11 mouse cellular contexts compared by ENCODE assay signal in the genomic region with DNA sequence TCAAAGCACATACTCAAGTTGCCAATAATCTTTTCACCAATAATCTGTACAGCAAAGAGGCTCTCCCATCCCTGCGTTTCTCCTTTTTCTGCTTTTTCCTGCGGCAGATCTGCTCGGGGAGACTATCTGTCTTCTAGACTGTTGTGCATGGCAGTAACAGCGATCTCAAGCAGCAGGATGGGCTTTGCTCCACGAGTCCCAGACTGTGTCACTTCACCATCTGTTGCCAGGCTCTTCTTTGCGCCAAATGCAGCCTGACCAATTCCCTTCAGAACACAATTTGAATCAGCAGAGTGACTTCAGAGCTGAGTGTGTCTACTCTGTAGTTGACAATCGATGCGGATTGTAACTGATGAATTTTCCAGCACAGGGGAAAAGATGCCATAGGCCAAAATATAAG.
DNase-seq lines count a peak whose midpoint lies in the region; ATAC-seq lines count a peak whose summit lies in the region.
"Had no signal": no experiment of that assay in that cellular context is flagged by ENCODE, and none has a peak within 500 bp of the region (broad histone marks: within the 10 kb centered on the region; RNA-seq: fewer than 3 reads in every experiment).

No protein-coding gene starts in this region.

- no peak overlapping the region for H3K9ac ChIP-seq in forebrain, embryonic 16.5 days (replicated peaks; ENCODE audit: low read depth, low read length)
- H3K9ac ChIP-seq in heart, embryonic 11.5 days (ENCODE audit: low read depth, low read length) = no peak overlapping the region
- H3K9ac ChIP-seq: lung, embryonic 15.5 days; stomach, embryonic 15.5 days had no signal

- H3K4me1 ChIP-seq in forebrain, embryonic 16.5 days (replicated peaks; ENCODE audit: control insufficient read depth, insufficient read depth, low read length) = peaks cover 7% of the 10 kb centered on the region
- H3K4me1 ChIP-seq in heart, embryonic 11.5 days (ENCODE audit: control insufficient read depth, insufficient read depth, low read length) = no peaks in the 10 kb centered on the region
- H3K4me1 ChIP-seq: lung, embryonic 15.5 days; stomach, embryonic 15.5 days had no signal

- no peak overlapping the region for H3K4me3 ChIP-seq in forebrain, embryonic 16.5 days (replicated peaks; ENCODE audit: low read length)
- H3K4me3 ChIP-seq in heart, embryonic 11.5 days (ENCODE audit: low read depth, low read length) = no peak overlapping the region
- H3K4me3 ChIP-seq: lung, embryonic 15.5 days; stomach, embryonic 15.5 days had no signal

- intact Hi-C loops in left cerebral cortex, postnatal 36 days (cut with DNase I) = no loop called here

- no peaks in the 10 kb centered on the region for H3K36me3 ChIP-seq in forebrain, embryonic 16.5 days (ENCODE audit: control insufficient read depth, insufficient read depth)
- H3K36me3 ChIP-seq in heart, embryonic 11.5 days (ENCODE audit: control insufficient read depth, insufficient read depth, low read length) = no peaks in the 10 kb centered on the region
- H3K36me3 ChIP-seq: lung, embryonic 15.5 days; stomach, embryonic 15.5 days had no signal

- peak overlapping the region; percentile 51; the same call in 1 of the 2 replicates for H3K27ac ChIP-seq in forebrain, embryonic 16.5 days (ENCODE audit: low read length)
- no peak overlapping the region for H3K27ac ChIP-seq in heart, embryonic 11.5 days (ENCODE audit: low read depth, low read length)
- H3K27ac ChIP-seq: lung, embryonic 15.5 days; stomach, embryonic 15.5 days had no signal

- ATAC-seq in forebrain, embryonic 16.5 days = peak; percentile 78
- no peak for ATAC-seq in heart, embryonic 11.5 days (replicated peaks; ENCODE audit: insufficient number of reproducible peaks, low FRiP score, low TSS enrichment)

- WGBS in forebrain, embryonic 16.5 days = 59% methylated on average over 8 of the region's 8 CpGs
- WGBS in heart, embryonic 11.5 days (ENCODE audit: insufficient replicate concordance) = 77% methylated on average over 8 of the region's 8 CpGs

- peak; percentile 40 for DNase-seq in layer of hippocampus, adult 11-12 months (ENCODE audit: low spot score)
- DNase-seq in layer of hippocampus, postnatal 25 days (ENCODE audit: extremely low spot score in 1 of 2, low spot score in 1 of 2) = no peak
- peak; percentile 91 for DNase-seq in cerebellum, adult 11-12 months
- DNase-seq in left cerebral cortex, postnatal 36 days (ENCODE audit: low spot score in 2 of 2) = peak; percentile 19 to 40
- no peak for DNase-seq in kidney, postnatal 25 days
- no peak for DNase-seq in lung, postnatal 10 days
- DNase-seq: thymus, postnatal 4 days had no signal

- H3K9me3 ChIP-seq in forebrain, embryonic 16.5 days (ENCODE audit: control insufficient read depth, low read length) = no peaks in the 10 kb centered on the region
- no peaks in the 10 kb centered on the region for H3K9me3 ChIP-seq in heart, embryonic 11.5 days (replicated peaks; ENCODE audit: control insufficient read depth, low read length)
- H3K9me3 ChIP-seq: lung, embryonic 15.5 days; stomach, embryonic 15.5 days had no signal

- H3K4me2 ChIP-seq in forebrain, embryonic 16.5 days (ENCODE audit: low read length) = peak overlapping the region; percentile 2; the same call in 1 of the 2 replicates
- H3K4me2 ChIP-seq in heart, embryonic 11.5 days = no peak overlapping the region
- H3K4me2 ChIP-seq: lung, embryonic 15.5 days; stomach, embryonic 15.5 days had no signal

- no peaks in the 10 kb centered on the region for H3K27me3 ChIP-seq in forebrain, embryonic 16.5 days (replicated peaks; ENCODE audit: control insufficient read depth, insufficient read depth, low read length)
- no peaks in the 10 kb centered on the region for H3K27me3 ChIP-seq in heart, embryonic 11.5 days (ENCODE audit: control insufficient read depth, insufficient read depth, low read length)
- H3K27me3 ChIP-seq: lung, embryonic 15.5 days; stomach, embryonic 15.5 days had no signal

Comparison
In these comparisons a context has a peak if more than half of its experiments do, and no peak if none do; other contexts are left out.
1. DNase-seq: peak in layer of hippocampus, adult 11-12 months (single experiment), cerebellum, adult 11-12 months (single experiment) and left cerebral cortex, postnatal 36 days (2 of 2); none in layer of hippocampus, postnatal 25 days (0 of 2), kidney, postnatal 25 days (0 of 2) and lung, postnatal 10 days (single experiment).